Mouse (Mus musculus) heart, adult 2 months (tissue): ENCODE results near the gene Ptpn13. TPM values are rescaled to one million over a fixed set of nuclear protein-coding genes. Genes with fewer than 3 reads are reported as not detected.

Source experiments
- DNase-seq, 2 experiments: peaks; one replicate each; pipeline ENCODE4 v3.0.0; 2021
- H3K27ac ChIP-seq: fragments of 200-600 bp; 2 replicates; pipeline ENCODE4 v1.8.1; 2022
- H3K27me3 ChIP-seq: fragments of 200-500 bp; 2 replicates; pipeline ENCODE4 v1.6.1; 2012; ENCODE audit warnings: mild to moderate bottlenecking, low read length, inconsistent platforms, mixed read lengths; ENCODE audit not compliant: control insufficient read depth, insufficient read depth
- H3K36me3 ChIP-seq: fragments of 200-500 bp; 2 replicates; pipeline ENCODE4 v1.6.1; 2012; ENCODE audit warnings: low read length, inconsistent platforms; ENCODE audit not compliant: control insufficient read depth, insufficient read depth
- H3K4me1 ChIP-seq: fragments of 200-500 bp; 2 replicates; pipeline ENCODE4 v1.6.1; 2011; ENCODE audit warnings: low read length; ENCODE audit not compliant: control insufficient read depth, insufficient read depth
- H3K4me3 ChIP-seq: fragments of 200-600 bp; 2 replicates; pipeline ENCODE4 v1.8.1; 2022
- H3K79me2 ChIP-seq: fragments of 200-500 bp; replicated peaks from 2 replicates; pipeline ENCODE4 v1.6.1; 2012; ENCODE audit warnings: mild to moderate bottlenecking, inconsistent platforms, low read length, moderate library complexity, mixed read lengths; ENCODE audit not compliant: control insufficient read depth, insufficient read depth
- H3K9ac ChIP-seq: fragments of 200-500 bp; 2 replicates; pipeline ENCODE4 v1.6.1; 2012; ENCODE audit warnings: low read depth, mild to moderate bottlenecking, control low read depth, inconsistent platforms, low read length, mixed read lengths
- CTCF ChIP-seq: fragments of 200-600 bp; IDR thresholded peaks from 2 replicates; pipeline ENCODE4 v1.8.1; 2022; ENCODE audit warnings: antibody characterized with exemption, mild to moderate bottlenecking, moderate library complexity
- EP300 ChIP-seq: fragments of 200-500 bp; IDR thresholded peaks from 2 replicates; pipeline ENCODE4 v1.6.1; 2011; ENCODE audit warnings: low read depth, low read length, control low read depth; ENCODE audit not compliant: insufficient read depth
- POLR2A ChIP-seq: fragments of 200-500 bp; IDR thresholded peaks from 2 replicates; pipeline ENCODE4 v1.6.1; 2011; ENCODE audit warnings: mild to moderate bottlenecking, low read depth, low read length, control low read depth; ENCODE audit not compliant: insufficient read depth
- WGBS: fragments of 180-500 bp; shearing (Covaris S2); methylation state at CpG from one replicate; pipeline ENCODE4 v1.1.7; 2018; 5-methylcytosine and 5-hydroxymethylcytosine counted together
- intact Hi-C: fragments of 180-260 bp; cut with DNase I; formaldehyde crosslinking; loops from one replicate; pipeline ENCODE4 v1.15.1; 2025
- polyA plus RNA-seq: library from polyadenylated mRNA; depleted of rRNA; stranded (reverse); fragments of >200 nt; gene quantifications from 2 replicates; pipeline ENCODE4 v1.2.3, GENCODE M21; 2012
- total RNA-seq, 2 experiments: library from RNA; stranded (reverse); gene quantifications; 2 replicates each; pipeline ENCODE4 v1.2.3; 2021

The Ptpn13 gene
- total and polyA plus RNA-seq, 3 experiments = 2.1 to 5.8 (median 5.3) TPM

- intact Hi-C loops = no loop called here
- 94% methylated on average over 4 of the region's 4 CpGs for WGBS
Measured at GRCm38 (mm10) chr5:103382951-103383350, 42.0 kb upstream of the Ptpn13 start.

DNA sequence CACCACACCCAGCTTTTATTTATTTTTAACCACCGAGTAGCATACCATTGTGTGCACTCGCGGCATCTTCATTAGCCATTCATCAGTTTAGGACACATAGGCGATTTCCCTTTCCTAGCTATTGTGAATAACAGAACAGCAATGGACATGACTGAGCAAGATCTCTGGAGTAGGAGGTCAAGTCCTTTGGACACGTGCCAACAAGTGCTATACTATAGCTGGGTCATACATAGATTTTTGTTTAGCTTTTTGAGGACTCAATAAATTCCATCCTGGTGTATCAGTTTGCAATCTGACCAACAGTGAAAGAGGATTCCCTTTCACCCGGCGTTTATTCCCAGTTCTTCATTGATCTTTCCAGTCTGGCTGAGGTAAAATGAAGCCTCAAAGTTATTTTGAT is 41.0 kb upstream of the Ptpn13 start:
- Histone ChIP-seq H3K36me3 (no peaks in the 10 kb centered on the region), H3K9ac (no peak overlapping the region), H3K27me3 (0 out of 2 replicates have a peak, but pooled peaks cover 3% of the 10 kb centered on the region), H3K27ac (no peak overlapping the region), H3K4me3 (no peak overlapping the region), H3K79me2 (no peaks in the 10 kb centered on the region), H3K4me1 (peaks cover 2% of the 10 kb centered on the region; the same call in 1 of the 2 replicates)
- WGBS = 74% methylated on average over 7 of the region's 7 CpGs
- no peak for DNase-seq
- TF ChIP-seq CTCF (no peak), EP300 (no peak), POLR2A (no peak)
- intact Hi-C loops = no loop called here

More at GRCm38 (mm10) chr5:103382951-103383350, 42.0 kb upstream of the Ptpn13 start:
- Histone ChIP-seq H3K27me3 (0 out of 2 replicates have a peak, but pooled peaks cover 3% of the 10 kb centered on the region), H3K4me1 (peaks cover 4% of the 10 kb centered on the region), H3K79me2 (no peaks in the 10 kb centered on the region), H3K9ac (no peak overlapping the region), H3K36me3 (no peaks in the 10 kb centered on the region), H3K4me3 (no peak overlapping the region), H3K27ac (no peak overlapping the region)
- no peak for TF ChIP-seq POLR2A
- DNase-seq = no peak

DNA sequence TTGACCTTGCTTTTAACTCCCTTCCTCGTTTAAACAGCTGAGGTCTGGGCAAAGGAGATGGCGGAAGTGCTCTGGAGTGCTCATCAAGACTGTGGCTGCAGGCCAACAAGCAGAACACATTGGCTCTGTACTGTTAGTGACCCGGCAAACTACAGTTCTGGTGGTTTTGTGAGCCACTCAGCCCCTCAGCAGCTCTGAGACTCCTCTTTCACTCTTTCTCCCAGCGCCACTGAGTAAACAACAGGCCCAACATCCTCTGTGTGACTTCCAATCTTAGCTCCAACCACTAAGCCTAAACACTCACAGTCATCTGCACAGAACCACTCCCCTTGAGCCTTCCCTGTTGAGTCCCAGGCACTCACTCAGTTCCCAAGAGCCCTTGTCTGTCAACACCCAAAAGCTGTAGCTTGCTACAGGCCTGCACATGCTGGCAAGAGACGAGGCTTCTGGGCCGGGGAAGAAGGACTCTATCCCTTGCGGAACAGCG is 37.4 kb upstream of the Ptpn13 start:
- H3K27ac ChIP-seq = peak overlapping the region; percentile 49
- no peak overlapping the region for H3K4me3 ChIP-seq
- WGBS = 26% methylated on average over 8 of the region's 8 CpGs
- intact Hi-C loops = no loop called here
- TF ChIP-seq CTCF = no peak
- TF ChIP-seq EP300 = no peak
- TF ChIP-seq POLR2A = no peak
- H3K79me2 ChIP-seq = no peaks in the 10 kb centered on the region
- no peaks in the 10 kb centered on the region for H3K36me3 ChIP-seq
- peak; percentile 66 to 78 for DNase-seq
- H3K9ac ChIP-seq = no peak overlapping the region
- H3K4me1 ChIP-seq = peaks cover 2% of the 10 kb centered on the region; the same call in 1 of the 2 replicates
- H3K27me3 ChIP-seq = 0 out of 2 replicates have a peak, but pooled peaks cover 3% of the 10 kb centered on the region

DNA sequence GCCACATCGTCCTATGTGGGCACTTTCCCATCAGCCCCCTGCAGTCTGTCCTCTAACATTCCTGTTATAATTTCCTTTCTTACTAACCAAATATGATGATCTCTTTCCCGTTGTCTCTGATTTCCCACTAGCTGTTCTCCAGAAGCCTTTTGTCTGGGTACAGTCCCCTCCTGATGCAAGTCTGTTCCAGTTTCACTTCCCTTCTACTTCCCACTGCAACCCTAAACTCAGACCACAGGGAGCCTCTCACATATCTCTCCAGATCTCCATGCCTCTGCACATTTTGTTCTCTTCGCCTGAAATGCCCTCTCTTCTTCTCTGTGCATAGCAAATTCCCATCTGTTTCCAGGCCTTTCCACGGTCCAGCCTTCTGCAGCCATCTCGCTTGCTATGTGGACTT is 35.6 kb upstream of the Ptpn13 start:
- TF ChIP-seq CTCF = no peak
- TF ChIP-seq POLR2A = no peak
- Histone ChIP-seq H3K36me3 (no peaks in the 10 kb centered on the region), H3K4me3 (no peak overlapping the region), H3K79me2 (no peaks in the 10 kb centered on the region), H3K9ac (no peak overlapping the region), H3K4me1 (peaks cover 2% of the 10 kb centered on the region; the same call in 1 of the 2 replicates), H3K27me3 (peaks cover 2% of the 10 kb centered on the region; the same call in 1 of the 2 replicates), H3K27ac (no peak overlapping the region)
- WGBS = 84% methylated on average over 5 of the region's 5 CpGs
- DNase-seq = no peak
- intact Hi-C loops = no loop called here

- no peak for TF ChIP-seq EP300
- TF ChIP-seq POLR2A = no peak
- no peak for TF ChIP-seq CTCF
- Histone ChIP-seq H3K27ac (no peak overlapping the region), H3K4me3 (no peak overlapping the region), H3K9ac (no peak overlapping the region), H3K27me3 (peaks cover 2% of the 10 kb centered on the region; the same call in 1 of the 2 replicates), H3K36me3 (no peaks in the 10 kb centered on the region), H3K79me2 (no peaks in the 10 kb centered on the region), H3K4me1 (no peaks in the 10 kb centered on the region)
- intact Hi-C loops = no loop called here
- WGBS = 34% methylated on average over 4 of the region's 4 CpGs
- no peak for DNase-seq
Measured at GRCm38 (mm10) chr5:103393220-103393619, 31.8 kb upstream of the Ptpn13 start.

GRCm38 (mm10) chr5:103393752-103394151 is 31.2 kb upstream of the Ptpn13 start:
- intact Hi-C loops = no loop called here
- Histone ChIP-seq H3K79me2 (no peaks in the 10 kb centered on the region), H3K4me3 (no peak overlapping the region), H3K4me1 (no peaks in the 10 kb centered on the region), H3K27me3 (peaks cover 2% of the 10 kb centered on the region; the same call in 1 of the 2 replicates), H3K36me3 (no peaks in the 10 kb centered on the region), H3K27ac (no peak overlapping the region), H3K9ac (no peak overlapping the region)
- no peak for TF ChIP-seq EP300
- no peak for TF ChIP-seq CTCF
- TF ChIP-seq POLR2A = no peak
- WGBS = 79% methylated on average over 16 of the region's 16 CpGs
- DNase-seq = no peak
